Mouse (Mus musculus): ENCODE results near the gene Topbp1. TPM values are rescaled to one million over a fixed set of nuclear protein-coding genes. Genes with fewer than 3 reads are reported as not detected.
"Not testable (repeated sequence)": the region's sequence is repeated elsewhere in the genome, so short reads cannot be mapped to it uniquely, and the experiment has no call there.

Gene Topbp1
- total RNA-seq, 2 experiments from 2014 or later: 75.1 to 82.1 TPM

- ATAC-seq (replicated peaks; ENCODE audit: low FRiP score, poor library complexity, severe bottlenecking): peak; percentile 65; the same call in 1 of the 2 replicates
Observed at GRCm38 (mm10) chr9:103347045-103347444, 42.0 kb downstream of the Topbp1 start.

GRCm38 (mm10) chr9:103347996-103348490 is 43.0 kb downstream of the Topbp1 start:
- ATAC-seq (replicated peaks; ENCODE audit: low FRiP score, poor library complexity, severe bottlenecking): no peak

DNA sequence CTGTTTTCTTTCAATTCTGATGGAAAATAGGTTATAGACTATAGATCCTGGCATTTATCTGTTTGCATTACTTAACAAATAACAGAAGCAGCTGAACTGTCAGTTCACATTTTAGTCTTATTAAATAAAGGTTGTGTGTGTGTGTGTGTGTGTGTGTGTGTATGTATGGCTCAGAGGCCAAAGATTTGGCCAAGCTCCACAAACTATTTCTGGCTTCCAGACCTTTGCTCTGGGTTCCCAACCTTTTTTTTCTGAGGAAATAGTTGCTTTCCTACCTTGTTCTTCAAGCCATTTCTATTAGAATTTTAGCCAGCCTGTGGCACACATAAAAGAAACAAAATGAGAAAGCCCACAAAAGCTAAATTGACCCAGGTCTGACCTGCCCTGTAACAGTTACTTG is 43.8 kb downstream of the Topbp1 start:
- ATAC-seq (replicated peaks; ENCODE audit: low FRiP score, poor library complexity, severe bottlenecking): no peak

- ATAC-seq (replicated peaks; ENCODE audit: low FRiP score, poor library complexity, severe bottlenecking): not testable (repeated sequence)
Observed at GRCm38 (mm10) chr9:103353500-103354260, 48.7 kb downstream of the Topbp1 start.

DNA sequence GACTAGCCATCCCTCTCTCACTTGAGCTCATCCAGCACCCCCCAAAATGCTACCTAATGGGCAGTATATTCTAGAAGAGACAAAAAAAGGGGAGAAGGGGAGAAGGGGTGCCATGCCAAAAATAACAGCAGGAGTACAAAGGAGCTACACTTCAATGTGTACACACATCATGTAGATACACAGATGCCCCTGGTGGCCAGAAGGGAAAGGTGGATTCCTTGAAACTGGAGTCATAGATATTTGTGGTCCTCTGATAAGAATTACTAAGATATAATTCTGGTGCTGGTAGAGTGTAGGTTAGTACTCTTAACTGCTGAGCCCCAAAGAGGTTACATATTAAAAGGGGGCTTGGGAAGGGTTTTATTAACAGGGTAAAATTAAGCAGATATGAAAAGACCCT is 52.9 kb downstream of the Topbp1 start:
- ATAC-seq (replicated peaks; ENCODE audit: low FRiP score, poor library complexity, severe bottlenecking): peak; percentile 61; the same call in 1 of the 2 replicates

- ATAC-seq (replicated peaks; ENCODE audit: low FRiP score, poor library complexity, severe bottlenecking): no peak
Observed at GRCm38 (mm10) chr9:103358545-103358944, 53.5 kb downstream of the Topbp1 start.

DNA sequence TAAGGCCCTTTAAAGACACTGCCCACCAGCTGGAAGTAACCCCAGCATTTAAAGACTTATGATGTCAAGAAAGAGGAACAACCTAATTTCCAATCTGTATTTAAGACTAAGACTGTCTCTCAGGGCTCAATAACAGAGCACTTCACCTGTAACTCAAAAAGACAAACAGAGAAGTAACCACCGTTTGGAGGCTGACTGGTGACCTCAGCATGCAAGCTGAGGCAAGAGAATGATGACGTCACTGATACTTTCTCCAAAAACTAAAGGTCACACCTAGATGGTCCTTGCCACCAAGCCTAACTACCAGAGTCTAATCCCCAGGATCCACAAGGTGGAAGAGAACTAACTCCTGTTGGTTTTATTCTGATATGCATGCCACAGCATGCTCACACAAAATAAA is 55.6 kb downstream of the Topbp1 start:
- ATAC-seq (replicated peaks; ENCODE audit: low FRiP score, poor library complexity, severe bottlenecking): no peak

DNA sequence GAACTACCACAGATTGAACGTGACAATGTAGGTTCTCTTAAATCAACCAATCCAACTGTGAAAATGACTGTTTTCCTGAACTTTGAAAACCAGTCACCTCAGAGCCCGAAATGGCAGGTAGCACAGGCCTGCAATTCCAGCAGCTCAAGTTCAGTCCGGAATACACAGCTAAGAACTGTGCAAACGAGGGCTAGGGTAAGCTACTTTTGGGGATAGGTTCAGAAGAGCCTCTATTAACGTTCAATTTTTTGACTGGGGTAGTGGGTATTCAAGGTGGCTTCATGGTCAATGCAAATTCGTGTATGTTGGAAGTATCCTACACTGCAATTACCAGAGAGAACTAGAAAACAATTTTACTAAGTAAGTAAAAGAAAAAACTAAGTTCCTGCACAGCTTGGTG is 58.1 kb downstream of the Topbp1 start:
- no peak for ATAC-seq (replicated peaks; ENCODE audit: low FRiP score, poor library complexity, severe bottlenecking)

GRCm38 (mm10) chr9:103363730-103364417 is 58.9 kb downstream of the Topbp1 start:
- no peak for ATAC-seq (replicated peaks; ENCODE audit: low FRiP score, poor library complexity, severe bottlenecking)

- ATAC-seq (replicated peaks; ENCODE audit: low FRiP score, poor library complexity, severe bottlenecking): peak; percentile 33
Observed at GRCm38 (mm10) chr9:103364601-103365289, 59.7 kb downstream of the Topbp1 start.

DNA sequence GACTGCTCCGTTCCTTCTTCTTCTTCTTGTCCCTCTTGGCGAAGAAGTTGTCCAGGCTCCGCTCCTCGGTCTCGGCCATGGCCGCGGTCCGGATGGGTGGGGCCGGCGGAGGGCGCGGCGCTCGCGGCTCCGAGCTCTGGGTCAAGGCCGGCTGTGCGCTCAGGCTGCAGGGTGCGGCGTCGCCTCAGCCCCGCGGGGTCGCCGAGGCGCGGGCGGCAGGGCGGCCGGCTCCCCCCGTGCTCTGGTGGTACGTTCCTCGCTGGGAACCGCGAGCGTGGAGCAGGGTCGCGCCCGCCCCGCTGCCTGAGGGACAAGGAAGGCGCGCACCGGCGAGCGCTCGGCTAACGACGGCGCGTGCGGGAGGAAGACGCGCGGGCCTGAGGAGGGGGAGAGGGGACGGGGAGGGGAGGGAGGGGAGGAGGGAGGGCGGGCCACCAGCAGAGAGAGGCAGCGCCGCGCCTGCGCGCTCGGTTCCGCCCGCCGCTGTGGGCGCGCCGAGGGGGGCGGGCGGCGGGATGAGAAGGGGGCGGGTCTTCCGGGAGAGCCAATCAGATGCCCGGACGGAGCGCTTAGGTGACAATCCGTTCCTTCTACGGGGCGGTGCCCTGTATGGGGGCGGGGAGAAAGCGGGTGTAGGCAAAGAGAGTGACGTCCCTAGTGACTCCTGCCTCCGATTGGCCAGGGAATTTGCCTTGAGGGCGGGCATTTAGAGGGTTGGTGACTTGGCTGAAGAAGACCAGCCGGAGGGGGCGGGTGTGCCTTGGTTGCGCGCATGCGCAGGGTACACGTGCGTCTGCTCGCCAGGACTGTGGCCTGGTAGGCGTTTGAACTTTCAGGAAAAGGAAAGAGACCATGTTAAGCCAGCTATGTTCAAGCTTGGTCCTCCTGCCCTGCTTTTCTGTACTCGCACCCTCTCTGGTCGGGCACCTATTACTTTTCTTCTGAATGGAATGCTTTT is 60.6 kb downstream of the Topbp1 start, which contains the start of gene Cdv3:
Gene Cdv3, minus strand, starts transcription at position 551 of the 958 bp plus-strand sequence.
- ATAC-seq (replicated peaks; ENCODE audit: low FRiP score, poor library complexity, severe bottlenecking): peak; percentile 95

DNA sequence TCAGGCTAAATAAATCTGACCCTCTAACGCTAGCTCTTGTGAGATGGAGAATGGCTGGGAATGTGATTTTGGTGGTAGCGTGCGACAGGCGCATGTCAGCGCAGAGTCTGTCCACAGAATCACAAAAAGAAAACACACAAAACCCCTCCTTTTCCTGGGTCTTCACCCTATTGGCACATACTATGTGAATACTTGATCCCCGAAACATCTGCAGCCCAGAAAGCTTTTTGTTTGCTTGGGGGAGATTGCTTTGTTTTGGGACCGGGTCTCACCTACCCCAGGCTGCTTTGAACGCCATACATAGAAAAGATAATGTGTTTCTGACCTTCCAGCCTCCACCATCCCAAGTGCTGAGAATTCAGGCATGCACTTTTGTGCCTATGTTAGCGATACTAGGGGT is 61.3 kb downstream of the Topbp1 start:
- ATAC-seq (replicated peaks; ENCODE audit: low FRiP score, poor library complexity, severe bottlenecking): no peak

DNA sequence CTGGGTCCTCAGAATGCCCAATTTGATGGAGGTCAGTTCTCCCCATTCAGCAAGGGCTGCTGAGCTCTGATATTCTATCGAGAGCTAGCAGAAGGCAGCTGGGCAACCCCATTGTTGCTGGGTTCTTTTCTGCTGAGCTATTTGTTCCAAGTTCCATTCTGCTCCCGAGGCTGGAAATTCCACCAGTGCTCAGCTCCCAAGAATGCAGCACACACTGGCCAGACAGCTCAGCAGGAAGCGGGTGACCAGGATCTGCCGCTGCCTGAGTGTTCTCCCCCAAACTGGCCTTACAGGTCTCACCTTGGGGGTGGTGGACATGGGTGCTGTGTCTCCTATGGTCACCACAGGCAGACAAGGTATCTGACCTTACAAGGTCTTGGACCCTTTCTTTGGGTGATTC is 64.9 kb downstream of the Topbp1 start:
- ATAC-seq (replicated peaks; ENCODE audit: low FRiP score, poor library complexity, severe bottlenecking): no peak

GRCm38 (mm10) chr9:103372271-103373010 is 67.4 kb downstream of the Topbp1 start:
- ATAC-seq (replicated peaks; ENCODE audit: low FRiP score, poor library complexity, severe bottlenecking): no peak

DNA sequence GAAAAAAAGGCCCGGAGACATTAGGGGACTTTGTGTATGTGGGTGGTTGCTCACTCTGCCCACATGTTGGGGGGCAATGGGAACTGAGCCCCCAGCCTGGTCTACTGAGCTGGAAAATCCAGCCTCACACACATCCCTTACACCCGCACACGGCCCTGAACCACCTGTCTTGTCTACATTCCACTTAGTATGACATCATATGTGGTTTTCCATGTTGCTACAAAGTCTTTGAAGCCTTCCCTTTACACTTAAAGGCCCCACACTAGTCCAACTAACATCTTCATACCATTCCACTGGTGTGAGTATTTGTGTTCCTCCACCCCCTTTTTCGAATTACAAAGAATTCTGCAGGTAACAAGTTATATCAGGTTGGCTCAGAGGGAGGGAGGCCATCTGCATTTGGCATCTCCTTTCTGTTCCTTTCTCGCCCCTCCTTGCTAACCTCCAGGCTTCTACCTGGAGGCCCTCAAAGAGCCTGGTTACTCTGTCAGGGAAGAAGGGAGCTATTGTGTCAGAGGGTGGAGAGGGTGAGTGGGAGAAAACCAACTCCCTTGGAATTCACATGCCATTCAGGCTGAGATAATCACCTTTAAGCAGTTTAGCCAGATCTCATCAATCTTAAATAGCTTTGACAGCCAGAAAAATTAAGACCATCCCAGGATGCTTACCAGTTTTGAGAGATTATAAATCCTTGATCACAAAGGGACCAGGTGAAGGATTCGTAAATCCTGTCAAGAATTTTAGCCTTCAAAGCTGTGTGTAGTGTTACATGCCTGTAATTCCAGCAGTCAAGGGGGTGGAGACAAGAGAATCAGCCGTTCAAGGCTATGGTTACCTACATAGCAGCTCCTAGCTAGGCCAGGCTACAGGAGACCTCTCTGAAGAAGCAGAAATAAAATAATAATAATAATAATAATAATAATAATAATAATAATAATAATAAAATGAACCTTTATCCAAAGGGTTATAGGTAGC is 71.6 kb downstream of the Topbp1 start:
- no peak for ATAC-seq (replicated peaks; ENCODE audit: low FRiP score, poor library complexity, severe bottlenecking)

DNA sequence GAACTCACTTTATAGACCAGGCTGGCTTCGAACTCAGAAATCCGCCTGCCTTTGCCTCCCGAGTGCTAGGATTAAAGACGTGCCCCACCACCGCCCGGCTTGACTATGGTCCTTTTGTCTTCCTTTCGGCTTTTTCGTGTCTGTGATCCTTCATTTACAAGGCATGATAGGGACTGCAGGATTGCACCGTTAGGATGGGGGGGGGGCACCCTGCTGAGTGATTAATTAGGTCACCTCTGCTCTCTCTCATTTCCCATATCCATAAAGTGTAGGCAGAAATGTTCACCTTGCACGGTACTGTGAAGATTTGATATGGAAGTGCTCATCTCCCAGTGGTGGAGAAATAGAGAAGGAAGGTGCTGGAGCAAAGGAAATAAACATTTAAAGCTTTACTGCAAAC is 73.7 kb downstream of the Topbp1 start:
- ATAC-seq (replicated peaks; ENCODE audit: low FRiP score, poor library complexity, severe bottlenecking): no peak

GRCm38 (mm10) chr9:103379199-103379598 is 74.2 kb downstream of the Topbp1 start:
- ATAC-seq (replicated peaks; ENCODE audit: low FRiP score, poor library complexity, severe bottlenecking): no peak

GRCm38 (mm10) chr9:103380566-103380965 is 75.6 kb downstream of the Topbp1 start:
- ATAC-seq (replicated peaks; ENCODE audit: low FRiP score, poor library complexity, severe bottlenecking): no peak
